Mouse (Mus musculus) lung, adult 2 months (tissue): ENCODE results near the gene Trip10.

Experiments
- CTCF ChIP-seq: fragments of 200-500 bp; IDR thresholded peaks from 2 replicates; pipeline ENCODE4 v1.5.1; 2011; ENCODE audit warnings: mild to moderate bottlenecking, low read length, control low read depth; ENCODE audit not compliant: insufficient read depth
- POLR2A ChIP-seq: fragments of 200-500 bp; IDR thresholded peaks from 2 replicates; pipeline ENCODE4 v1.6.1; 2011; ENCODE audit warnings: low read depth, mild to moderate bottlenecking, control low read depth, low read length, borderline replicate concordance; ENCODE audit errors: extremely low read depth

DNA sequence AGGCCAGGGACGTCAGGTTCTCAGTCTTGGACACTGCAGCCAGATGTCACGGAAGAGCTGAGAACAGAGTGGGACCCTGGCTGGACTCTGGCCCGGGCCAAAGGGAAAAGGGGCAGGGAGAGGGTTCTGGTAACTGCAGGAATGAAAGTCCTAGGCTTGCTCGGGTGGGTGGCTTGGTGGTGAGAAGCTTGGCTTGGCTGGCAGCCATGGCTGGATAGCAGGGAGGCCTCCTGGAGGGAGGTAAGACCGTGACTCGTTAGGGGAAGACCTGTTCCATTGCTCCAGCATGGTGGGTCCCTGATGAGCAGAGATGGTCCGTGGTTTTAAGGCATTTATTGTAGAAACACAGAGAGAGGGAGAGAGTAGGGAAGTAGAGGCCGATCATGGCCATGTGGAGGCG lies 22.0 kb downstream of the Trip10 start:
- TF ChIP-seq POLR2A: no peak
- no peak for TF ChIP-seq CTCF
